Mouse (Mus musculus): Measurements from ENCODE around the gene Gm525. TPM values are rescaled to one million over a fixed set of nuclear protein-coding genes. Genes with fewer than 3 reads are reported as not detected.

Gene Gm525
- polyA plus RNA-seq (2015; fragmentation: Nextera tagmentation; extraction: Ambion mirVana) = not detected in 2 replicates

- 81% methylated on average over 8 of the region's 8 CpGs for WGBS
- Histone ChIP-seq H3K27me3 (replicated peaks; ENCODE audit: control insufficient read depth, insufficient read depth, low read length) (no peaks in the 10 kb centered on the region), H3K9ac (ENCODE audit: low read depth, low read length) (no peak within 1 kb of the TSS), H3K27ac (ENCODE audit: low read depth, low read length) (no peak within 1 kb of the TSS), H3K4me3 (ENCODE audit: low read length) (no peak within 1 kb of the TSS), H3K36me3 (ENCODE audit: control insufficient read depth, insufficient read depth, low read length) (no peaks in the 10 kb centered on the region), H3K4me2 (ENCODE audit: low read length) (no peak within 1 kb of the TSS), H3K4me1 (ENCODE audit: control insufficient read depth, insufficient read depth, low read depth, low read length) (no peaks in the 10 kb centered on the region), H3K9me3 (ENCODE audit: control insufficient read depth, low read length) (no peaks in the 10 kb centered on the region)
- ATAC-seq = no peak
These were observed at the start of gene Gm525 for GRCm38 (mm10) chr11:89073541-89073940. Gene Gm525, plus strand, starts transcription at chr11:89073841.

- WGBS = 53% methylated on average over 11 of the region's 11 CpGs
- Histone ChIP-seq H3K9ac (ENCODE audit: low read depth, low read length) (no peak overlapping the region), H3K9me3 (ENCODE audit: control insufficient read depth, low read length) (no peaks in the 10 kb centered on the region), H3K4me2 (ENCODE audit: low read length) (no peak overlapping the region), H3K4me3 (ENCODE audit: low read length) (no peak overlapping the region), H3K27me3 (replicated peaks; ENCODE audit: control insufficient read depth, insufficient read depth, low read length) (no peaks in the 10 kb centered on the region), H3K36me3 (ENCODE audit: control insufficient read depth, insufficient read depth, low read length) (no peaks in the 10 kb centered on the region), H3K27ac (ENCODE audit: low read depth, low read length) (no peak overlapping the region), H3K4me1 (ENCODE audit: control insufficient read depth, insufficient read depth, low read depth, low read length) (0 out of 2 replicates have a peak, but pooled peaks cover 2% of the 10 kb centered on the region)
- ATAC-seq = peak; percentile 40; the same call in 1 of the 2 replicates
These were observed 49.3 kb upstream of the Gm525 start for GRCm38 (mm10) chr11:89024181-89024881.

GRCm38 (mm10) chr11:89025603-89026002, 48.0 kb upstream of the Gm525 start:
- no peaks in the 10 kb centered on the region for H3K9me3 ChIP-seq (ENCODE audit: control insufficient read depth, low read length)
- no peak overlapping the region for H3K4me2 ChIP-seq (ENCODE audit: low read length)
- ATAC-seq = no peak
- no peak overlapping the region for H3K27ac ChIP-seq (ENCODE audit: low read depth, low read length)
- no peak overlapping the region for H3K9ac ChIP-seq (ENCODE audit: low read depth, low read length)
- WGBS = 74% methylated on average over 3 of the region's 3 CpGs
- H3K27me3 ChIP-seq (replicated peaks; ENCODE audit: control insufficient read depth, insufficient read depth, low read length) = no peaks in the 10 kb centered on the region
- 0 out of 2 replicates have a peak, but pooled peaks cover 2% of the 10 kb centered on the region for H3K4me1 ChIP-seq (ENCODE audit: control insufficient read depth, insufficient read depth, low read depth, low read length)
- no peak overlapping the region for H3K4me3 ChIP-seq (ENCODE audit: low read length)
- no peaks in the 10 kb centered on the region for H3K36me3 ChIP-seq (ENCODE audit: control insufficient read depth, insufficient read depth, low read length)

GRCm38 (mm10) chr11:89026117-89026516, 47.5 kb upstream of the Gm525 start:
- H3K4me3 ChIP-seq (ENCODE audit: low read length) = no peak overlapping the region
- no peak for ATAC-seq
- no peaks in the 10 kb centered on the region for H3K9me3 ChIP-seq (ENCODE audit: control insufficient read depth, low read length)
- no peak overlapping the region for H3K9ac ChIP-seq (ENCODE audit: low read depth, low read length)
- H3K4me2 ChIP-seq (ENCODE audit: low read length) = no peak overlapping the region
- H3K27me3 ChIP-seq (replicated peaks; ENCODE audit: control insufficient read depth, insufficient read depth, low read length) = no peaks in the 10 kb centered on the region
- WGBS = 98% methylated on average over 3 of the region's 3 CpGs
- H3K27ac ChIP-seq (ENCODE audit: low read depth, low read length) = no peak overlapping the region
- H3K4me1 ChIP-seq (ENCODE audit: control insufficient read depth, insufficient read depth, low read depth, low read length) = 0 out of 2 replicates have a peak, but pooled peaks cover 2% of the 10 kb centered on the region
- no peaks in the 10 kb centered on the region for H3K36me3 ChIP-seq (ENCODE audit: control insufficient read depth, insufficient read depth, low read length)

GRCm38 (mm10) chr11:89027955-89028361, 45.7 kb upstream of the Gm525 start:
- Histone ChIP-seq H3K27ac (ENCODE audit: low read depth, low read length) (no peak overlapping the region), H3K4me3 (ENCODE audit: low read length) (no peak overlapping the region), H3K4me2 (ENCODE audit: low read length) (no peak overlapping the region), H3K27me3 (replicated peaks; ENCODE audit: control insufficient read depth, insufficient read depth, low read length) (no peaks in the 10 kb centered on the region), H3K4me1 (ENCODE audit: control insufficient read depth, insufficient read depth, low read depth, low read length) (0 out of 2 replicates have a peak, but pooled peaks cover 2% of the 10 kb centered on the region), H3K36me3 (ENCODE audit: control insufficient read depth, insufficient read depth, low read length) (no peaks in the 10 kb centered on the region), H3K9me3 (ENCODE audit: control insufficient read depth, low read length) (no peaks in the 10 kb centered on the region), H3K9ac (ENCODE audit: low read depth, low read length) (no peak overlapping the region)
- ATAC-seq = no peak
- 70% methylated on average over 10 of the region's 10 CpGs for WGBS

GRCm38 (mm10) chr11:89028871-89029405, 44.7 kb upstream of the Gm525 start:
- WGBS = 65% methylated on average over 10 of the region's 10 CpGs
- Histone ChIP-seq H3K4me2 (ENCODE audit: low read length) (no peak overlapping the region), H3K4me3 (ENCODE audit: low read length) (no peak overlapping the region), H3K27me3 (replicated peaks; ENCODE audit: control insufficient read depth, insufficient read depth, low read length) (no peaks in the 10 kb centered on the region), H3K4me1 (ENCODE audit: control insufficient read depth, insufficient read depth, low read depth, low read length) (0 out of 2 replicates have a peak, but pooled peaks cover 2% of the 10 kb centered on the region), H3K9me3 (ENCODE audit: control insufficient read depth, low read length) (no peaks in the 10 kb centered on the region), H3K36me3 (ENCODE audit: control insufficient read depth, insufficient read depth, low read length) (0 out of 2 replicates have a peak, but pooled peaks cover 2% of the 10 kb centered on the region), H3K27ac (ENCODE audit: low read depth, low read length) (no peak overlapping the region), H3K9ac (ENCODE audit: low read depth, low read length) (no peak overlapping the region)
- ATAC-seq = no peak

GRCm38 (mm10) chr11:89030552-89030951, 43.1 kb upstream of the Gm525 start:
- no peaks in the 10 kb centered on the region for H3K4me1 ChIP-seq (ENCODE audit: control insufficient read depth, insufficient read depth, low read depth, low read length)
- no peaks in the 10 kb centered on the region for H3K9me3 ChIP-seq (ENCODE audit: control insufficient read depth, low read length)
- H3K9ac ChIP-seq (ENCODE audit: low read depth, low read length) = no peak overlapping the region
- ATAC-seq = no peak
- no peak overlapping the region for H3K4me2 ChIP-seq (ENCODE audit: low read length)
- 77% methylated on average over 6 of the region's 6 CpGs for WGBS
- no peak overlapping the region for H3K4me3 ChIP-seq (ENCODE audit: low read length)
- 0 out of 2 replicates have a peak, but pooled peaks cover 2% of the 10 kb centered on the region for H3K36me3 ChIP-seq (ENCODE audit: control insufficient read depth, insufficient read depth, low read length)
- H3K27me3 ChIP-seq (replicated peaks; ENCODE audit: control insufficient read depth, insufficient read depth, low read length) = no peaks in the 10 kb centered on the region
- H3K27ac ChIP-seq (ENCODE audit: low read depth, low read length) = no peak overlapping the region

GRCm38 (mm10) chr11:89031189-89031588, 42.5 kb upstream of the Gm525 start:
- H3K9ac ChIP-seq (ENCODE audit: low read depth, low read length) = no peak overlapping the region
- H3K36me3 ChIP-seq (ENCODE audit: control insufficient read depth, insufficient read depth, low read length) = 0 out of 2 replicates have a peak, but pooled peaks cover 2% of the 10 kb centered on the region
- H3K9me3 ChIP-seq (ENCODE audit: control insufficient read depth, low read length) = no peaks in the 10 kb centered on the region
- no peak overlapping the region for H3K27ac ChIP-seq (ENCODE audit: low read depth, low read length)
- H3K27me3 ChIP-seq (replicated peaks; ENCODE audit: control insufficient read depth, insufficient read depth, low read length) = no peaks in the 10 kb centered on the region
- H3K4me1 ChIP-seq (ENCODE audit: control insufficient read depth, insufficient read depth, low read depth, low read length) = no peaks in the 10 kb centered on the region
- ATAC-seq = no peak
- H3K4me3 ChIP-seq (ENCODE audit: low read length) = no peak overlapping the region
- WGBS = 88% methylated on average over 1 of the region's 1 CpGs
- H3K4me2 ChIP-seq (ENCODE audit: low read length) = no peak overlapping the region

GRCm38 (mm10) chr11:89034592-89034991, 39.0 kb upstream of the Gm525 start:
- no peaks in the 10 kb centered on the region for H3K9me3 ChIP-seq (ENCODE audit: control insufficient read depth, low read length)
- no peak overlapping the region for H3K27ac ChIP-seq (ENCODE audit: low read depth, low read length)
- H3K9ac ChIP-seq (ENCODE audit: low read depth, low read length) = no peak overlapping the region
- no peaks in the 10 kb centered on the region for H3K4me1 ChIP-seq (ENCODE audit: control insufficient read depth, insufficient read depth, low read depth, low read length)
- H3K36me3 ChIP-seq (ENCODE audit: control insufficient read depth, insufficient read depth, low read length) = peaks cover 7% of the 10 kb centered on the region; the same call in 1 of the 2 replicates
- H3K4me2 ChIP-seq (ENCODE audit: low read length) = no peak overlapping the region
- ATAC-seq = no peak
- H3K27me3 ChIP-seq (replicated peaks; ENCODE audit: control insufficient read depth, insufficient read depth, low read length) = no peaks in the 10 kb centered on the region
- H3K4me3 ChIP-seq (ENCODE audit: low read length) = no peak overlapping the region

Data from hindbrain, embryonic 16.5 days (tissue).